Mouse (Mus musculus) E14TG2a.4 (cell line): ENCODE measurements around the gene Ckap4.

Source experiments
- H3K27me3 ChIP-seq: 2 replicates; pipeline ENCODE4 v1.6.1; 2014; ENCODE audit warnings: low read length, control low read depth; ENCODE audit not compliant: insufficient read depth
- H3K36me3 ChIP-seq: 2 replicates; pipeline ENCODE4 v1.6.1; 2014; ENCODE audit warnings: low read length, control low read depth; ENCODE audit not compliant: insufficient read depth
- H3K4me1 ChIP-seq: replicated peaks from 2 replicates; pipeline ENCODE4 v1.6.1; 2014; ENCODE audit warnings: low read depth, low read length, control low read depth
- H3K4me3 ChIP-seq: replicated peaks from 2 replicates; pipeline ENCODE4 v1.5.1; 2014; ENCODE audit warnings: mild to moderate bottlenecking, low read length
- H3K9me3 ChIP-seq: 2 replicates; pipeline ENCODE4 v1.6.1; 2014; ENCODE audit warnings: low read length, control low read depth
- CTCF ChIP-seq: conservative IDR thresholded peaks from 2 replicates; pipeline ENCODE4 v1.5.1; 2014; ENCODE audit warnings: low read length
- NANOG ChIP-seq: IDR thresholded peaks from 2 replicates; pipeline ENCODE4 v1.6.1; 2014; ENCODE audit warnings: borderline replicate concordance, low read length, mixed read lengths
- POU5F1 ChIP-seq: IDR thresholded peaks from 2 replicates; pipeline ENCODE4 v1.6.1; 2014; ENCODE audit warnings: low read length, borderline replicate concordance

Ckap4 gene

DNA sequence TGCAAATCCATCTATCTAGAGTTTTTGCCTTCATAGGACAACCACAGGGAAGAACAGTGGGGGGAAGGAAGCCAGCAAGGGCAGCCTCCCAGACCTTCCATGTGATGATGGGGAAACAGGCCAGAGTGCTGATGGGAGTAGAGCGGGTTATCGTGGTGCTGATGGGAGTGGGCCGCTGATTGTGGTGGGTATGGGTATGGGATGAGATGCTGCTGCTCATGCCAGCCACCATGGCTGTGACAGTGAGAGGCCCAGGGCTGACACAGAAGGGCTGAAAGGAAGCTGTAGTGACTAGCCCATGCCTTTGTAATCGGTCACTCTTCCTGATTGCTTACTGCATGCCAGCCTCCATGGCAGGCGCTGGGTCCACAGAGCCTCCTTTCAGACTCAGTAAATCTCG lies 5.8 kb upstream of the Ckap4 start:
- H3K9me3 ChIP-seq = no peaks in the 10 kb centered on the region
- no peaks in the 10 kb centered on the region for H3K36me3 ChIP-seq
- H3K27me3 ChIP-seq = peaks cover 3% of the 10 kb centered on the region
- H3K4me3 ChIP-seq = no peak overlapping the region
- H3K4me1 ChIP-seq = peaks cover 24% of the 10 kb centered on the region
- TF ChIP-seq NANOG (no peak), POU5F1 (no peak), CTCF (no peak)

DNA sequence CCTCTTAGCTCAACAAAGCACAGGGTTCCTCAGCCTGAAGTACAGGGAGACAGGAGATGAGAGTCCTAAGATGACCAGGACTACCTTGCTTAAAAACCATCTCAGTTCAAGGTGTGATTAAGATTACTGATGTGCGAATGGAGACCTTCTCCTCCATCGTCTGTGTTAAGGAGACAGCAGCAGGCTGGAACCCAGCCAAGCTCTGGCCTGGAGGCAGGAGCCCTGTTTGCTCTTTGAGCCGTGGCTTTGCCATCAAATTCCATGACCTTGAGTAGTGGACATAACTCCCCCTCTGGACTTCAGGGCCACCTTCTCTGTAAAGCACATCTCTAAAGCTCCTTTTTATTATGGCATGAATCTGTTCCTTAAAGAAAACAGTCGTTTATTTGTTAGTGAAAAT lies 2.0 kb upstream of the Ckap4 start:
- Histone ChIP-seq H3K9me3 (no peaks in the 10 kb centered on the region), H3K4me1 (peaks cover 47% of the 10 kb centered on the region), H3K4me3 (no peak overlapping the region), H3K36me3 (peaks cover 15% of the 10 kb centered on the region), H3K27me3 (peaks cover 12% of the 10 kb centered on the region)
- TF ChIP-seq POU5F1 = no peak
- TF ChIP-seq CTCF = no peak
- TF ChIP-seq NANOG = no peak

DNA sequence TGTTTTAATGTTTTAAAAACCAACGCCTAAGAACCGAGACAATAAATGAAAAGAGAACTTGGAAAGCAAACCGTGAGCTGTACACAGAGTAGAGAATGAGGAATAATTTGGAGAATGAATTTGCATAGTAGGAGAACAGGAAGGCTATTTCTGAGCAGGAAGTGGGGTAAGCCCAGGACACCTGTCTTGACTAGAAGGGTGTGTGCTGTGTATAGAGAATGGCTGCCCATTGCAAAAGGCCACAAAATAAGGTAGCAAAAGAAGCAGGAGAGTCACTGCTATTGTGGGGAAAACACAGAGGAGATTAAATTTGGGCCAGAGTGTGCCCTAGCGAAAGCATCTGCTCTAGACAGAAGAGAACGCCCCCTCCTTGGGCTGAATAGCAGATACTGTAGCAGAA lies 1.6 kb upstream of the Ckap4 start:
- TF ChIP-seq CTCF (no peak), NANOG (no peak), POU5F1 (no peak)
- Histone ChIP-seq H3K27me3 (peaks cover 12% of the 10 kb centered on the region), H3K36me3 (peaks cover 19% of the 10 kb centered on the region), H3K9me3 (no peaks in the 10 kb centered on the region), H3K4me1 (peaks cover 51% of the 10 kb centered on the region), H3K4me3 (no peak overlapping the region)

DNA sequence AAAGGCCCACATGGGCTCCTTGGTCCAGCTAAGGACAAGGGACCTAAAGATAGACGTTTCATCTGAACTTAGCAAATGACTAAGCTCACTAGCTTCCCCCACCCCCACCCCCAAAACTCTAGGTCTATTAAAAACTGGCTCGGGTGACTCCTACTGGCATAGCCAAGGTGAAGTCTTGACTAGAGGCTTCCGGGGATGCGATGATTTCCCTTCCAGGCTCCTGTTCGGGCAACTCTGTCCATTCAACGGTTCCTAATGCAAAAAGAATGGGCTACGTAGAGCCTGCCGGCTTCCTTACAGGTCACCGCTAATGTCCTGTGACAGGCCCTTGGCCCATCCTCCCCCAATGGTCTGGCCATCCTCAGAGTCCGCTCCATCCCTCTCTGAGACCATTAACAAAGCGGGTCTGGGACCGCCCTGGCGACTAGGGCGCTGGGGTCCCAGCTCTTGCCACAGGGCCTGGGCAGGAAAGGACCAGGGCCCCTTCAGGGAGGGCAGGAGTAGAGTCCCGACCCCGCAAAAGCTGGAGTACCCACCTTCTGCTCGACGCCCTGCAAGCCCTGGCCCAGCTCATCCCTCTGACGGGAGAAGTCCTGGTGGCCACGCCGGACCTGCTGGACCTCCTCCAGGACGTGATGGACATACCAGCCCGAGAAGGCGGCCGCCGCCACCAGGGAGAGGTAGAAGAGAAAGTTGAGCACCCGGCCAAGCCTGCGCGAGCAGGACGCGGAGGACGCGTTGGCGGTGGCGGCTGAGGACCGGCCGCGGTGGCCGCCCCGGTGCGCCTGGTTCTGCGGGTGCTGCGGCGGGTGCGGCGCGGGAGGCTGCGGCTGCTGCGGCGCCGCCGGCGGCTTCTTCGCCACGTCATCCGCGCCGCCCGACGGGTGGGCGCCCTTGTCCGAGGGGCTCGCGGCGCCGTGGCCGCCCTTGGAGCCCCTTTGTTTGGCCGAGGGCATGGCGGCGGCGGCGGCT lies 665 bp downstream of the Ckap4 start:
- Histone ChIP-seq H3K36me3 (peaks cover 40% of the 10 kb centered on the region), H3K4me3 (peak overlapping the region; percentile 89), H3K4me1 (peaks cover 71% of the 10 kb centered on the region), H3K27me3 (peaks cover 12% of the 10 kb centered on the region), H3K9me3 (no peaks in the 10 kb centered on the region)
- TF ChIP-seq CTCF (no peak), NANOG (no peak), POU5F1 (no peak)

DNA sequence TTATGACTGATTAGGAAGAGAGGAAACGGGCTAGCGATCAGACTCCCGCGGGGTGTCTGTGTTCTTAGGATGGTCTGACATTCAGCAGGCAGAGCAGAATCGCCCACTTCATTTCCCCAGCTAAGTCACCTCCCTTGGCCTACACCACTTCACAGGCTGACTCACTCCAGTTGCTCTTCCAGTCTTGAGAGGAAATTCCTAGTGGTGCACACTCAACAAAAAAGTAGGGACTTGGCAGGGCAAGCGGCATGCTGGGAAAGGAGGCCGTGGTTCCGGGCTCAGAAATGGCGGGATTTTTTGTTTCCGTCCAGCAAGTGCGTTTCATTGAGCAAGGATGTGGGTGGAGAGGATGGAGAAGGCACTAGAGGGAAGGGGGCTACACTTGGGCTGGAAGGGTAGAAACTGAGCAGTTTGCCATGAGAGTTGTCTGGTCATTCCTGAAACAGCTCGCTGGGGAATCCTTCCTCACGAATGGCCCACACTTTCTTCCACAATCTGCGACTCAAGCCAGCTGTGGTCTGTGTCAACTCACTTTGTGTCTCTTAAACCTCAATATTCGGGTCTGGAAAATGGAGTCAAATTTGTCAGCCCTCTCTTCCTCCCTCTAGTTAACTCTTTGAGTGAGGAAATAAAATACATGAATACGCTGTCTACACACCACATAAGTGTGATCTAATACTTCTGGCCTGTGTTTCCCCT lies 1.5 kb downstream of the Ckap4 start:
- Histone ChIP-seq H3K4me3 (peak overlapping the region; percentile 89), H3K9me3 (no peaks in the 10 kb centered on the region), H3K4me1 (peaks cover 80% of the 10 kb centered on the region), H3K27me3 (peaks cover 12% of the 10 kb centered on the region), H3K36me3 (peaks cover 49% of the 10 kb centered on the region)
- TF ChIP-seq POU5F1 (no peak), NANOG (no peak), CTCF (no peak)

DNA sequence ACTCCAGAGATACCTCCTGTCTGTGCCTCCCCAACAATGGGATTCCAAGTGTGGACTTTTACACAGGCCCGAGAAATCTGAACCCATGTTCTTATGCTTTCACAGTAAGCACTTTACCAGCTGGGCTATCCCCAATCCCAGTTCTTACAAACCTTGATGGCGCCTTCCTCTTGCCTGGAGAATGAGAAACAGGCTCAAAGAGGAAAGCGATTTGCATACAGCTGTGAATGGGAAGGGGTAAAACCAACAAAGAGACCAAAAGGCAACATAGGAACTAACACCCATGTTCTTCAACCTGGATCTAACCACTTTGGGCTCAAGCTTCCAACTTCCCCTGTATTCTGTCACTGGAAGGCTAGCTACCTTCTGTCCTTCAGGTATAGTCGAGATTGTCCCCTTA lies 2.3 kb downstream of the Ckap4 start:
- H3K27me3 ChIP-seq = peaks cover 12% of the 10 kb centered on the region
- no peak for TF ChIP-seq POU5F1
- TF ChIP-seq NANOG = no peak
- TF ChIP-seq CTCF = no peak
- H3K9me3 ChIP-seq = no peaks in the 10 kb centered on the region
- peaks cover 87% of the 10 kb centered on the region for H3K4me1 ChIP-seq
- peaks cover 53% of the 10 kb centered on the region for H3K36me3 ChIP-seq
- H3K4me3 ChIP-seq = peak overlapping the region; percentile 89

DNA sequence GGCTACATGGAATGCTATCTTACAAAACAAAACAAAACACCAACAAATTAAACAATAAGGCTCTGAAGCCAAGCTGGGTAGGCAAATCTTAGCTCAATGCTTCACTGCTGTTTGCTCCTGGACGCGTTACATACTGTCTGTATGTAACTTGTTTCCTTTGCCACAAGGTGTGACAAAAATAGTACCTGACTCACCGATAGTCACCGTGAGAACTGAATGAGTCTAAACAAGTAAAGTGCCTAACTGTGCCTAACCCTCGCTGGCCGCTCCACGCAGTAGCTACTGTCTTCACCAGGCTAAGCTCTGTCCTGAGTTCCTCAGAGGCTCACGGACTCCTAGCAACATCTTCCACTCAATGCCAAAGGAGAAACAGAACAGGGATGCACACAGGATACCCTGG lies 3.5 kb downstream of the Ckap4 start:
- no peak for TF ChIP-seq NANOG
- TF ChIP-seq CTCF = no peak
- TF ChIP-seq POU5F1 = no peak
- H3K27me3 ChIP-seq = peaks cover 8% of the 10 kb centered on the region
- H3K9me3 ChIP-seq = no peaks in the 10 kb centered on the region
- peaks cover 53% of the 10 kb centered on the region for H3K36me3 ChIP-seq
- no peak overlapping the region for H3K4me3 ChIP-seq
- H3K4me1 ChIP-seq = peaks cover 88% of the 10 kb centered on the region

DNA sequence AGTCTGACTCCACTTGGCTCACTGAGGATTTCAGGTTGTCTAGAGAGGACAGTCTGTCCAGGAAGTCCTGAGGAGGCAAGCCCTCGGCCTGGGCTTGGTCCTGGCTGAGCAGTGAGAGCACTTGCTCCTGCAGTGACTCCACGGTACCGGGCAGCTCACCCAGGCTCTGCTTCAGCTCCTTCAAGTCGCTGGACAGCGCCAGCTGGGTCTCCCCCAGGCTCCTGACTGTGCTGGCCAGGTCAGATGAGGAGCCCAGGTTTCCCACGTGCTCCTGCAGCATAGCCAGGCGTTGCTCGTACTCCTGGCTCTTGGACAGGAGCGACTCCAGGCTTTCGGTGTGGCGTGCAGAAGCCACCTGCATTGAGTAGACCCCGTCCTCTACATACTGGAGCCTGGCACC lies 6.2 kb downstream of the Ckap4 start:
- TF ChIP-seq CTCF = no peak
- TF ChIP-seq NANOG = no peak
- TF ChIP-seq POU5F1 = no peak

More for the DNA sequence above, 6.2 kb downstream of the Ckap4 start:
- Histone ChIP-seq H3K4me3 (peak overlapping the region; percentile 24; the same call in 1 of the 2 replicates), H3K4me1 (peaks cover 96% of the 10 kb centered on the region), H3K9me3 (no peaks in the 10 kb centered on the region), H3K36me3 (peaks cover 62% of the 10 kb centered on the region), H3K27me3 (peaks cover under 1% of the 10 kb centered on the region; the same call in 1 of the 2 replicates)
